Mouse (Mus musculus) liver, embryonic 14 days (tissue): ENCODE results near the gene Emc3. TPM values are rescaled to one million over a fixed set of nuclear protein-coding genes. Genes with fewer than 3 reads are reported as not detected.

Source experiments
- polyA plus RNA-seq: library from polyadenylated mRNA; depleted of rRNA; stranded (reverse); fragments of >200 nt; gene quantifications from 2 replicates; pipeline ENCODE4 v1.2.3, GENCODE M21; 2012; rRNA removed

Gene Emc3
- polyA plus RNA-seq, result 19.8 and 23.1 TPM in 2 replicates

GRCm38 (mm10) chr6:113530932-113531839, at the start of gene Emc3, which contains the start of gene Fancd2:
Gene Emc3, minus strand, starts transcription at chr6:113531652.
Gene Fancd2, plus strand, starts transcription at chr6:113531682.

GRCm38 (mm10) chr6:113501388-113502084, 29.9 kb downstream of the Emc3 start, which contains the start of gene Prrt3:
Gene Prrt3, minus strand, starts transcription at chr6:113501931.

GRCm38 (mm10) chr6:113483100-113483615, 48.3 kb downstream of the Emc3 start, which contains the start of gene Creld1:
Gene Creld1, plus strand, starts transcription at chr6:113483297.

GRCm38 (mm10) chr6:113471297-113471936, 60.0 kb downstream of the Emc3 start, which contains the start of gene Il17rc:
Gene Il17rc, plus strand, starts transcription at chr6:113471427.

Other genes with a start within 250 kb of the Emc3 start
- 0.01 and 0.02 TPM in 2 replicates for gene Cpne9, start 249.3 kb downstream of the Emc3 start, polyA plus RNA-seq
- gene Brpf1, start 224.5 kb downstream of the Emc3 start, polyA plus RNA-seq, result 10.3 and 12.5 TPM in 2 replicates
- gene Ogg1, start 204.7 kb downstream of the Emc3 start, polyA plus RNA-seq, result 7.3 and 8.2 TPM in 2 replicates
- gene Camk1, start 187.7 kb downstream of the Emc3 start, polyA plus RNA-seq, result 8.9 and 9.5 TPM in 2 replicates
- gene Tada3, start 153.8 kb downstream of the Emc3 start, polyA plus RNA-seq, result 14.0 and 15.7 TPM in 2 replicates
- gene Arpc4, start 153.5 kb downstream of the Emc3 start, polyA plus RNA-seq, result 39.9 and 50.0 TPM in 2 replicates
- gene Ttll3, start 142.4 kb downstream of the Emc3 start, polyA plus RNA-seq, result 1.7 and 2.2 TPM in 2 replicates
- gene Rpusd3, start 112.3 kb downstream of the Emc3 start, polyA plus RNA-seq, result 10.2 and 11.6 TPM in 2 replicates
- 0.02 TPM in 1 of 2 replicates, not detected in the other for gene Cidec, start 95.9 kb downstream of the Emc3 start, polyA plus RNA-seq
- 21.3 and 24.6 TPM in 2 replicates for gene Jagn1, start 89.1 kb downstream of the Emc3 start, polyA plus RNA-seq
- 0.08 and 0.14 TPM in 2 replicates for gene Il17re, start 73.2 kb downstream of the Emc3 start, polyA plus RNA-seq
- gene Il17rc, start 60.2 kb downstream of the Emc3 start, polyA plus RNA-seq, result 3.1 and 3.4 TPM in 2 replicates
- gene Creld1, start 48.4 kb downstream of the Emc3 start, polyA plus RNA-seq, result 2.8 and 3.3 TPM in 2 replicates
- 0.01 TPM in 1 of 2 replicates, not detected in the other for gene Prrt3, start 29.7 kb downstream of the Emc3 start, polyA plus RNA-seq
- gene Fancd2, start within 50 bp of the Emc3 start, polyA plus RNA-seq, result 7.8 and 9.5 TPM in 2 replicates
- not detected in 2 replicates for gene Fancd2os, start 69.1 kb upstream of the Emc3 start, polyA plus RNA-seq
- gene Brk1, start 73.1 kb upstream of the Emc3 start, polyA plus RNA-seq, result 67.4 and 76.9 TPM in 2 replicates
- gene Vhl, start 92.3 kb upstream of the Emc3 start, polyA plus RNA-seq, result 3.8 and 4.0 TPM in 2 replicates
- gene Irak2, start 106.8 kb upstream of the Emc3 start, polyA plus RNA-seq, result 21.7 and 29.0 TPM in 2 replicates
- gene Tatdn2, start 165.4 kb upstream of the Emc3 start, polyA plus RNA-seq, result 14.0 and 17.2 TPM in 2 replicates
- gene Ghrl, start 188.2 kb upstream of the Emc3 start, polyA plus RNA-seq, result 0.07 and 0.36 TPM in 2 replicates
- 91.0 and 103 TPM in 2 replicates for gene Sec13, start 209.1 kb upstream of the Emc3 start, polyA plus RNA-seq